26 mouse cellular contexts compared by ENCODE assay signal in genomic region chr12:25816248-25816647, GRCm38 (mm10).
DNase-seq lines count a peak whose midpoint lies in the region; ATAC-seq and TF ChIP-seq lines count a peak whose summit lies in the region.
"Had no signal": no experiment of that assay in that cellular context is flagged by ENCODE, and none has a peak within 500 bp of the region (broad histone marks: within the 10 kb centered on the region; RNA-seq: fewer than 3 reads in every experiment).

No protein-coding gene starts in this region.

- no peaks in the 10 kb centered on the region for H3K27me3 ChIP-seq in lung, embryonic 16.5 days (ENCODE audit: control insufficient read depth, insufficient read depth, low read depth, low read length)
- no peaks in the 10 kb centered on the region for H3K27me3 ChIP-seq in lung, postnatal 0 days (replicated peaks; ENCODE audit: insufficient read depth, low read length)
- H3K27me3 ChIP-seq: embryonic facial prominence, embryonic 13.5 days; forebrain, embryonic 12.5 days; forebrain, embryonic 15.5 days; heart, embryonic 13.5 days; hindbrain, embryonic 12.5 days; hindbrain, embryonic 15.5 days had no signal

- H3K9me3 ChIP-seq in lung, embryonic 16.5 days (ENCODE audit: control insufficient read depth, low read length), result no peaks in the 10 kb centered on the region
- no peaks in the 10 kb centered on the region for H3K9me3 ChIP-seq in lung, postnatal 0 days (ENCODE audit: low read length)
- H3K9me3 ChIP-seq: embryonic facial prominence, embryonic 10.5 days; embryonic facial prominence, embryonic 13.5 days; forebrain, embryonic 12.5 days; forebrain, embryonic 15.5 days; heart, embryonic 10.5 days; heart, embryonic 13.5 days; hindbrain, embryonic 12.5 days; hindbrain, embryonic 15.5 days had no signal

- DNase-seq in lung, adult 18-20 months, result peak; percentile 9 to 33
- DNase-seq in lung, postnatal 14 days, result no peak
- DNase-seq in lung, postnatal 0 days (ENCODE audit: low spot score), result peak; percentile 35
- no peak for DNase-seq in adrenal gland, postnatal 36 days
- no peak for DNase-seq in thymus, postnatal 0 days (ENCODE audit: low spot score)
- DNase-seq: adrenal gland, adult 2 months; adrenal gland, postnatal 14 days; cerebellum, adult 11-12 months; cerebellum, adult 8-10 months; cerebellum, postnatal 10 days; cerebellum, postnatal 36 days; embryo, embryonic 11 days; gastrocnemius, postnatal 25 days; heart, adult 2 months; heart, postnatal 14 days had no signal

- H3K4me3 ChIP-seq in lung, embryonic 16.5 days (ENCODE audit: low read length), result no peak overlapping the region
- H3K4me3 ChIP-seq in lung, postnatal 0 days (ENCODE audit: low read depth, low read length), result no peak overlapping the region
- H3K4me3 ChIP-seq: embryonic facial prominence, embryonic 10.5 days; embryonic facial prominence, embryonic 13.5 days; erythroblast, embryonic 14.5 days; forebrain, embryonic 12.5 days; forebrain, embryonic 15.5 days; heart, adult 2 months; heart, embryonic 10.5 days; heart, embryonic 13.5 days; hindbrain, embryonic 12.5 days; hindbrain, embryonic 15.5 days had no signal

- TF ChIP-seq CTCF in lung, postnatal 0 days (IDR thresholded peaks at IDR 0.05), result no peak

- H3K9ac ChIP-seq in lung, embryonic 16.5 days (ENCODE audit: low read length), result no peak overlapping the region
- no peak overlapping the region for H3K9ac ChIP-seq in lung, postnatal 0 days (replicated peaks; ENCODE audit: low read depth)
- H3K9ac ChIP-seq: embryonic facial prominence, embryonic 13.5 days; forebrain, embryonic 12.5 days; forebrain, embryonic 15.5 days; heart, embryonic 13.5 days; hindbrain, embryonic 12.5 days; hindbrain, embryonic 15.5 days had no signal

- TF ChIP-seq EP300 in lung, postnatal 0 days (IDR thresholded peaks at IDR 0.05), result no peak

- 0 out of 2 replicates have a peak, but pooled peaks have one; percentile 12 for ATAC-seq in lung, embryonic 16.5 days (ENCODE audit: low read depth)
- no peak; the same call in 1 of the 2 replicates for ATAC-seq in lung, postnatal 0 days
- ATAC-seq: CD4-positive, CD25-positive, alpha-beta regulatory T cell, adult 4 months; forebrain, embryonic 15.5 days had no signal

- H3K27ac ChIP-seq in lung, embryonic 16.5 days (ENCODE audit: low read length), result no peak overlapping the region
- H3K27ac ChIP-seq in lung, postnatal 0 days (ENCODE audit: low read length), result no peak overlapping the region
- H3K27ac ChIP-seq: embryonic facial prominence, embryonic 10.5 days; embryonic facial prominence, embryonic 13.5 days; forebrain, embryonic 12.5 days; forebrain, embryonic 15.5 days; heart, adult 2 months; heart, embryonic 10.5 days; heart, embryonic 13.5 days; hindbrain, embryonic 12.5 days; hindbrain, embryonic 15.5 days had no signal

- H3K4me1 ChIP-seq in lung, embryonic 16.5 days (replicated peaks; ENCODE audit: control insufficient read depth, insufficient read depth, low read length), result no peaks in the 10 kb centered on the region
- H3K4me1 ChIP-seq in lung, postnatal 0 days (ENCODE audit: insufficient read depth, low read depth, low read length), result no peaks in the 10 kb centered on the region
- H3K4me1 ChIP-seq: embryonic facial prominence, embryonic 10.5 days; embryonic facial prominence, embryonic 13.5 days; forebrain, embryonic 12.5 days; forebrain, embryonic 15.5 days; heart, embryonic 10.5 days; heart, embryonic 13.5 days; hindbrain, embryonic 12.5 days; hindbrain, embryonic 15.5 days had no signal

- 33% methylated on average over 2 of the region's 2 CpGs for WGBS in lung, embryonic 16.5 days
- 39% methylated on average over 2 of the region's 2 CpGs for WGBS in lung, postnatal 0 days

- no peak overlapping the region for H3K4me2 ChIP-seq in lung, embryonic 16.5 days (ENCODE audit: low read depth, low read length)
- no peak overlapping the region for H3K4me2 ChIP-seq in lung, postnatal 0 days (replicated peaks; ENCODE audit: low read depth, low read length)
- H3K4me2 ChIP-seq: embryonic facial prominence, embryonic 13.5 days; forebrain, embryonic 12.5 days; forebrain, embryonic 15.5 days; heart, embryonic 13.5 days; hindbrain, embryonic 12.5 days; hindbrain, embryonic 15.5 days had no signal

- no peaks in the 10 kb centered on the region for H3K36me3 ChIP-seq in lung, embryonic 16.5 days (ENCODE audit: control insufficient read depth, insufficient read depth, low read length)
- no peaks in the 10 kb centered on the region for H3K36me3 ChIP-seq in lung, postnatal 0 days (ENCODE audit: insufficient read depth, low read length)
- H3K36me3 ChIP-seq: embryonic facial prominence, embryonic 10.5 days; embryonic facial prominence, embryonic 13.5 days; forebrain, embryonic 12.5 days; forebrain, embryonic 15.5 days; heart, embryonic 10.5 days; heart, embryonic 13.5 days; hindbrain, embryonic 12.5 days; hindbrain, embryonic 15.5 days had no signal

Comparison
In these comparisons a context has a peak if more than half of its experiments do, and no peak if none do; other contexts are left out.
1. DNase-seq: peak in lung, adult 18-20 months (2 of 2) and lung, postnatal 0 days (single experiment); none in lung, postnatal 14 days (single experiment), adrenal gland, postnatal 36 days (0 of 2) and thymus, postnatal 0 days (single experiment).